Mouse (Mus musculus): ENCODE measurements around the gene Sptan1. TPM values are rescaled to one million over a fixed set of nuclear protein-coding genes. Genes with fewer than 3 reads are reported as not detected.

Gene Sptan1
- polyA plus RNA-seq (2015; fragmentation: Nextera tagmentation; extraction: Ambion mirVana): 112 and 115 TPM in 2 replicates

GRCm38 (mm10) chr2:29965250-29965843, at the start of gene Sptan1:
Sptan1 (plus strand) TSS chr2:29965560.
- no peaks in the 10 kb centered on the region for H3K27me3 ChIP-seq (replicated peaks; ENCODE audit: insufficient read depth, low read length)

GRCm38 (mm10) chr2:29917621-29918020, 47.7 kb upstream of the Sptan1 start:
- Histone ChIP-seq H3K9me3 (ENCODE audit: low read length) (no peaks in the 10 kb centered on the region), H3K4me2 (replicated peaks; ENCODE audit: low read depth, low read length) (no peak overlapping the region), H3K36me3 (ENCODE audit: insufficient read depth, low read length) (peaks cover 52% of the 10 kb centered on the region), H3K4me1 (ENCODE audit: insufficient read depth, low read depth, low read length) (no peaks in the 10 kb centered on the region), H3K4me3 (ENCODE audit: low read depth, low read length) (no peak overlapping the region), H3K27ac (ENCODE audit: low read length) (no peak overlapping the region), H3K9ac (replicated peaks; ENCODE audit: low read depth) (no peak overlapping the region), H3K27me3 (replicated peaks; ENCODE audit: insufficient read depth, low read length) (no peaks in the 10 kb centered on the region)
- DNase-seq (ENCODE audit: low spot score) (no peak), ATAC-seq (no peak)
- WGBS: 89% methylated on average over 11 of the region's 11 CpGs
- TF ChIP-seq CTCF (IDR thresholded peaks at IDR 0.05) (no peak), EP300 (IDR thresholded peaks at IDR 0.05) (no peak)

More at GRCm38 (mm10) chr2:29965250-29965843, at the start of gene Sptan1:
- Histone ChIP-seq H3K4me1 (ENCODE audit: insufficient read depth, low read depth, low read length) (peaks cover 17% of the 10 kb centered on the region; the same call in 1 of the 2 replicates), H3K4me3 (ENCODE audit: low read depth, low read length) (peak within 1 kb of the TSS; percentile 99), H3K9ac (replicated peaks; ENCODE audit: low read depth) (peak within 1 kb of the TSS; percentile 97), H3K4me2 (replicated peaks; ENCODE audit: low read depth, low read length) (peak within 1 kb of the TSS; percentile 70), H3K27ac (ENCODE audit: low read length) (peak within 1 kb of the TSS; percentile 89), H3K9me3 (ENCODE audit: low read length) (no peaks in the 10 kb centered on the region), H3K36me3 (ENCODE audit: insufficient read depth, low read length) (no peaks in the 10 kb centered on the region)
- no peak for TF ChIP-seq EP300 (IDR thresholded peaks at IDR 0.05)
- no peak for TF ChIP-seq CTCF (IDR thresholded peaks at IDR 0.05)
- DNase-seq (ENCODE audit: low spot score): peak; percentile 98
- WGBS: 1% methylated on average over 60 of the region's 82 CpGs
- peak; percentile 99 for ATAC-seq

GRCm38 (mm10) chr2:29922011-29922410, 43.3 kb upstream of the Sptan1 start:
- H3K9me3 ChIP-seq (ENCODE audit: low read length): no peaks in the 10 kb centered on the region
- peak; percentile 72 for DNase-seq (ENCODE audit: low spot score)
- no peak overlapping the region for H3K4me3 ChIP-seq (ENCODE audit: low read depth, low read length)
- TF ChIP-seq EP300 (IDR thresholded peaks at IDR 0.05) (no peak), CTCF (IDR thresholded peaks at IDR 0.05) (no peak)
- no peak overlapping the region for H3K4me2 ChIP-seq (replicated peaks; ENCODE audit: low read depth, low read length)
- H3K36me3 ChIP-seq (ENCODE audit: insufficient read depth, low read length): peaks cover 39% of the 10 kb centered on the region
- H3K27ac ChIP-seq (ENCODE audit: low read length): no peak overlapping the region
- 39% methylated on average over 11 of the region's 11 CpGs for WGBS
- no peak overlapping the region for H3K9ac ChIP-seq (replicated peaks; ENCODE audit: low read depth)
- no peaks in the 10 kb centered on the region for H3K27me3 ChIP-seq (replicated peaks; ENCODE audit: insufficient read depth, low read length)
- ATAC-seq: peak; percentile 66
- no peaks in the 10 kb centered on the region for H3K4me1 ChIP-seq (ENCODE audit: insufficient read depth, low read depth, low read length)

GRCm38 (mm10) chr2:29926542-29926941, 38.8 kb upstream of the Sptan1 start:
- Histone ChIP-seq H3K27me3 (replicated peaks; ENCODE audit: insufficient read depth, low read length) (no peaks in the 10 kb centered on the region), H3K4me2 (replicated peaks; ENCODE audit: low read depth, low read length) (no peak overlapping the region), H3K4me3 (ENCODE audit: low read depth, low read length) (no peak overlapping the region), H3K4me1 (ENCODE audit: insufficient read depth, low read depth, low read length) (no peaks in the 10 kb centered on the region), H3K9me3 (ENCODE audit: low read length) (no peaks in the 10 kb centered on the region), H3K36me3 (ENCODE audit: insufficient read depth, low read length) (peaks cover 43% of the 10 kb centered on the region), H3K9ac (replicated peaks; ENCODE audit: low read depth) (no peak overlapping the region), H3K27ac (ENCODE audit: low read length) (no peak overlapping the region)
- WGBS: 88% methylated on average over 5 of the region's 5 CpGs
- ATAC-seq (no peak), DNase-seq (ENCODE audit: low spot score) (no peak)
- no peak for TF ChIP-seq EP300 (IDR thresholded peaks at IDR 0.05)
- no peak for TF ChIP-seq CTCF (IDR thresholded peaks at IDR 0.05)

- Histone ChIP-seq H3K4me1 (ENCODE audit: insufficient read depth, low read depth, low read length) (no peaks in the 10 kb centered on the region), H3K36me3 (ENCODE audit: insufficient read depth, low read length) (peaks cover 32% of the 10 kb centered on the region), H3K4me2 (replicated peaks; ENCODE audit: low read depth, low read length) (no peak overlapping the region), H3K27me3 (replicated peaks; ENCODE audit: insufficient read depth, low read length) (no peaks in the 10 kb centered on the region), H3K9ac (replicated peaks; ENCODE audit: low read depth) (no peak overlapping the region), H3K4me3 (ENCODE audit: low read depth, low read length) (no peak overlapping the region), H3K9me3 (ENCODE audit: low read length) (no peaks in the 10 kb centered on the region), H3K27ac (ENCODE audit: low read length) (no peak overlapping the region)
- WGBS: 87% methylated on average over 10 of the region's 10 CpGs
- DNase-seq (ENCODE audit: low spot score): no peak
- TF ChIP-seq EP300 (IDR thresholded peaks at IDR 0.05) (no peak), CTCF (IDR thresholded peaks at IDR 0.05) (no peak)
- no peak for ATAC-seq
These were observed 34.9 kb upstream of the Sptan1 start for GRCm38 (mm10) chr2:29930506-29930905.

- Histone ChIP-seq H3K9ac (replicated peaks; ENCODE audit: low read depth) (no peak overlapping the region), H3K4me3 (ENCODE audit: low read depth, low read length) (no peak overlapping the region), H3K27ac (ENCODE audit: low read length) (no peak overlapping the region), H3K4me2 (replicated peaks; ENCODE audit: low read depth, low read length) (no peak overlapping the region), H3K9me3 (ENCODE audit: low read length) (no peaks in the 10 kb centered on the region), H3K36me3 (ENCODE audit: insufficient read depth, low read length) (peaks cover 25% of the 10 kb centered on the region; the same call in 1 of the 2 replicates), H3K4me1 (ENCODE audit: insufficient read depth, low read depth, low read length) (peaks cover 4% of the 10 kb centered on the region; the same call in 1 of the 2 replicates), H3K27me3 (replicated peaks; ENCODE audit: insufficient read depth, low read length) (no peaks in the 10 kb centered on the region)
- no peak for DNase-seq (ENCODE audit: low spot score)
- no peak for TF ChIP-seq CTCF (IDR thresholded peaks at IDR 0.05)
- no peak for TF ChIP-seq EP300 (IDR thresholded peaks at IDR 0.05)
- ATAC-seq: no peak
- WGBS: 87% methylated on average over 6 of the region's 6 CpGs
These were observed 34.2 kb upstream of the Sptan1 start for GRCm38 (mm10) chr2:29931194-29931593.

Measured in lung, postnatal 0 days (tissue).